Mouse (Mus musculus) MEL-GATA-1-ER (cell line): ENCODE results near the gene Fcor.
A peak's percentile ranks its signal among the peaks of the same experiment; 100 is the strongest.

ENCODE experiments used
- DNase-seq: peaks from one replicate; pipeline ENCODE4 v3.0.0-alpha.2; 2012; ENCODE audit warnings: low read depth; ENCODE audit errors: extremely low read depth

Gene Fcor

GRCm38 (mm10) chr8:3671980-3672491 lies at the start of gene Fcor:
Gene Fcor, minus strand, starts transcription at chr8:3672362.
- peak; percentile 51 for DNase-seq

- no peak for DNase-seq
Measured at GRCm38 (mm10) chr8:3721041-3721440, 48.9 kb upstream of the Fcor start.

- DNase-seq, result no peak
Measured at GRCm38 (mm10) chr8:3720551-3720950, 48.4 kb upstream of the Fcor start, which contains the start of gene Clec4g. Gene Clec4g, minus strand, starts transcription at chr8:3720651.

GRCm38 (mm10) chr8:3718559-3718958 lies 46.4 kb upstream of the Fcor start:
- peak; percentile 41 for DNase-seq

GRCm38 (mm10) chr8:3717321-3717954 lies 45.3 kb upstream of the Fcor start:
- DNase-seq, result no peak

GRCm38 (mm10) chr8:3711646-3712045 lies 39.5 kb upstream of the Fcor start:
- peak; percentile 78 for DNase-seq

GRCm38 (mm10) chr8:3710312-3710711 lies 38.1 kb upstream of the Fcor start:
- DNase-seq, result no peak

GRCm38 (mm10) chr8:3707611-3708010 lies 35.4 kb upstream of the Fcor start:
- no peak for DNase-seq

GRCm38 (mm10) chr8:3705711-3706110 lies 33.5 kb upstream of the Fcor start:
- DNase-seq, result no peak

- DNase-seq, result peak; percentile 29
Measured at GRCm38 (mm10) chr8:3701491-3701890, 29.3 kb upstream of the Fcor start.

- no peak for DNase-seq
Measured at GRCm38 (mm10) chr8:3694121-3694520, 22.0 kb upstream of the Fcor start, which contains the start of gene Fcer2a. Gene Fcer2a, minus strand, starts transcription at chr8:3694175.

- no peak for DNase-seq
Measured at GRCm38 (mm10) chr8:3690774-3691173, 18.6 kb upstream of the Fcor start.

GRCm38 (mm10) chr8:3687537-3687936 lies 15.4 kb upstream of the Fcor start:
- DNase-seq, result no peak

- no peak for DNase-seq
Measured at GRCm38 (mm10) chr8:3685422-3685821, 13.3 kb upstream of the Fcor start.

GRCm38 (mm10) chr8:3684530-3684929 lies 12.4 kb upstream of the Fcor start:
- no peak for DNase-seq

GRCm38 (mm10) chr8:3683408-3684176 lies 11.4 kb upstream of the Fcor start:
- no peak for DNase-seq

GRCm38 (mm10) chr8:3682435-3682834 lies 10.3 kb upstream of the Fcor start:
- DNase-seq, result no peak

GRCm38 (mm10) chr8:3679656-3680055 lies 7.5 kb upstream of the Fcor start:
- DNase-seq, result no peak

- DNase-seq, result no peak
Measured at GRCm38 (mm10) chr8:3679236-3679635, 7.1 kb upstream of the Fcor start.

GRCm38 (mm10) chr8:3678831-3679230 lies 6.7 kb upstream of the Fcor start:
- DNase-seq, result no peak

GRCm38 (mm10) chr8:3676993-3677579 lies 4.9 kb upstream of the Fcor start:
- DNase-seq, result peak; percentile 33
